In the genomic region with DNA sequence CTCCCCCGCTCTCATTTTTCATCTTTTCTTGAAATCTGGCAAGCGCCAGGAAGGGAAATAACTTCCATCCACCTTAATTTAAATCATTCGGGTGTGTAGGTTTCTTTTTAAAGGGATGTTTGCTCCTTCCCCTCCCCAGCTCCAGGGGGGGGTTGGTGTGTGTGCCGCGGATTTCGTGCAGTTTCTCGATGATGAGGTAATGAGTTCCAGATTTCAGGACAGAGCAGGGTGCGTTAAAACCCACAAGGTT, we compare ENCODE assay signal across 8 mouse cellular contexts. TPM values are rescaled to one million over a fixed set of nuclear protein-coding genes. Genes with fewer than 3 reads are reported as not detected.
DNase-seq lines count a peak whose midpoint lies in the region; ATAC-seq and TF ChIP-seq lines count a peak whose summit lies in the region.

No protein-coding gene starts in this region.

- H3K36me3 ChIP-seq in kidney, embryonic 16.5 days (ENCODE audit: insufficient read depth, low read length), result peaks cover 8% of the 10 kb centered on the region
- H3K36me3 ChIP-seq in heart, postnatal 0 days (replicated peaks; ENCODE audit: control insufficient read depth, insufficient read depth, low read length), result peaks cover 7% of the 10 kb centered on the region
- peaks cover 8% of the 10 kb centered on the region; the same call in 1 of the 2 replicates for H3K36me3 ChIP-seq in midbrain, embryonic 11.5 days (ENCODE audit: control insufficient read depth, insufficient read depth, low read length)

- H3K9me3 ChIP-seq in kidney, embryonic 16.5 days (ENCODE audit: low read length), result no peaks in the 10 kb centered on the region
- no peaks in the 10 kb centered on the region for H3K9me3 ChIP-seq in heart, postnatal 0 days (replicated peaks; ENCODE audit: control insufficient read depth, low read length)
- H3K9me3 ChIP-seq in midbrain, embryonic 11.5 days (ENCODE audit: control insufficient read depth, low read length), result no peaks in the 10 kb centered on the region

- TF ChIP-seq CTCF in bone marrow, adult 2 months (IDR thresholded peaks at IDR 0.05; ENCODE audit: control insufficient read depth, insufficient read depth, low read length), result no peak
- no peak for TF ChIP-seq CTCF in heart, postnatal 0 days (IDR thresholded peaks at IDR 0.05; ENCODE audit: low read depth)

- 0% methylated on average over 8 of the region's 8 CpGs for WGBS in kidney, embryonic 16.5 days
- 0% methylated on average over 8 of the region's 8 CpGs for WGBS in bone marrow, adult 2 months
- WGBS in heart, postnatal 0 days, result 0% methylated on average over 8 of the region's 8 CpGs
- under 1% methylated on average over 8 of the region's 8 CpGs for WGBS in midbrain, embryonic 11.5 days

- peaks cover 35% of the 10 kb centered on the region for H3K4me1 ChIP-seq in kidney, embryonic 16.5 days (ENCODE audit: insufficient read depth, low read length)
- peaks cover 1% of the 10 kb centered on the region; the same call in 1 of the 2 replicates for H3K4me1 ChIP-seq in bone marrow, adult 2 months (ENCODE audit: control insufficient read depth, insufficient read depth, low read length)
- peaks cover 8% of the 10 kb centered on the region; the same call in 1 of the 2 replicates for H3K4me1 ChIP-seq in heart, postnatal 0 days (ENCODE audit: control insufficient read depth, insufficient read depth)
- H3K4me1 ChIP-seq in midbrain, embryonic 11.5 days (ENCODE audit: control insufficient read depth, insufficient read depth, low read length), result peaks cover 17% of the 10 kb centered on the region

- no peaks in the 10 kb centered on the region for H3K27me3 ChIP-seq in kidney, embryonic 16.5 days (ENCODE audit: insufficient read depth, low read length)
- H3K27me3 ChIP-seq in heart, postnatal 0 days (ENCODE audit: control insufficient read depth, insufficient read depth, low read length), result no peaks in the 10 kb centered on the region
- no peaks in the 10 kb centered on the region for H3K27me3 ChIP-seq in midbrain, embryonic 11.5 days (ENCODE audit: control insufficient read depth, insufficient read depth, low read length)

- peak overlapping the region; percentile 92 for H3K9ac ChIP-seq in kidney, embryonic 16.5 days (replicated peaks; ENCODE audit: low read length)
- peak overlapping the region; percentile 90 for H3K9ac ChIP-seq in heart, postnatal 0 days (replicated peaks; ENCODE audit: low read depth, low read length)
- H3K9ac ChIP-seq in midbrain, embryonic 11.5 days (ENCODE audit: low read length), result peak overlapping the region; percentile 93

- H3K4me3 ChIP-seq in kidney, embryonic 16.5 days (ENCODE audit: low read length), result peak overlapping the region; percentile 94
- peak overlapping the region; percentile 76 for H3K4me3 ChIP-seq in bone marrow, adult 2 months (replicated peaks; ENCODE audit: control insufficient read depth, low read depth, low read length)
- peak overlapping the region; percentile 96 for H3K4me3 ChIP-seq in heart, postnatal 0 days (ENCODE audit: low read depth, low read length)
- H3K4me3 ChIP-seq in midbrain, embryonic 11.5 days (ENCODE audit: low read depth, low read length), result peak overlapping the region; percentile 72

- DNase-seq in kidney, adult 11 months, result no peak
- DNase-seq in heart, postnatal 0 days (ENCODE audit: low spot score), result no peak
- DNase-seq in midbrain, embryonic 11.5 days (ENCODE audit: low spot score, missing footprints), result peak; percentile 96
- no peak for DNase-seq in layer of hippocampus, postnatal 10 days (ENCODE audit: low spot score in 2 of 2)
- no peak for DNase-seq in frontal cortex, postnatal 25 days (ENCODE audit: low spot score in 2 of 2)

- ATAC-seq in kidney, embryonic 16.5 days (ENCODE audit: low FRiP score, low TSS enrichment), result no peak
- ATAC-seq in heart, postnatal 0 days (ENCODE audit: insufficient read depth, low read depth), result no peak
- ATAC-seq in midbrain, embryonic 11.5 days (ENCODE audit: low FRiP score), result no peak
- ATAC-seq in cerebellum, adult (ENCODE audit: insufficient number of reproducible peaks, low FRiP score, low TSS enrichment), result no peak

- TF ChIP-seq EP300 in heart, postnatal 0 days (IDR thresholded peaks at IDR 0.05; ENCODE audit: low read depth), result no peak; the same call in 1 of the 2 replicates

- TF ChIP-seq POLR2A in bone marrow, adult 2 months (IDR thresholded peaks at IDR 0.05; ENCODE audit: borderline replicate concordance, control insufficient read depth, low read depth, low read length), result no peak

- H3K27ac ChIP-seq in kidney, embryonic 16.5 days (ENCODE audit: low read length), result peak overlapping the region; percentile 100
- H3K27ac ChIP-seq in bone marrow, adult 2 months (ENCODE audit: control insufficient read depth, insufficient read depth, low read depth, low read length, poor library complexity), result peak overlapping the region; percentile 94
- H3K27ac ChIP-seq in heart, postnatal 0 days (ENCODE audit: low read depth), result peak overlapping the region; percentile 97
- H3K27ac ChIP-seq in midbrain, embryonic 11.5 days (ENCODE audit: low read depth, low read length), result peak overlapping the region; percentile 93

- peak overlapping the region; percentile 90 for H3K4me2 ChIP-seq in kidney, embryonic 16.5 days (replicated peaks; ENCODE audit: low read depth, low read length)
- H3K4me2 ChIP-seq in heart, postnatal 0 days (ENCODE audit: low read depth, low read length), result peak overlapping the region; percentile 68
- H3K4me2 ChIP-seq in midbrain, embryonic 11.5 days, result peak overlapping the region; percentile 86

RNA-seq across cellular contexts. Expression of a gene that starts 2.0 kb away (rescaled TPM):
- 130 and 153 TPM in 2 replicates for polyA plus RNA-seq in kidney, embryonic 16.5 days (2015; fragmentation: Nextera tagmentation; extraction: Ambion mirVana)
- polyA plus RNA-seq in bone marrow, adult 2 months (2011; ENCODE audit: insufficient read depth, insufficient read length, low replicate concordance, missing spikeins), result 20.1 and 33.6 TPM in 2 replicates
- total RNA-seq in heart, postnatal 0 days (2014; rRNA removed; ENCODE audit: low replicate concordance), result 80.6 and 85.1 TPM in 2 replicates
- 60.3 and 69.6 TPM in 2 replicates for polyA plus RNA-seq in heart, postnatal 0 days (2015; fragmentation: Nextera tagmentation; extraction: Ambion mirVana)
- 149 and 165 TPM in 2 replicates for polyA plus RNA-seq in midbrain, embryonic 11.5 days (2014; fragmentation: Nextera tagmentation; extraction: Ambion mirVana)
- 10 to 100 TPM; 46.9 to 54.7 TPM for total RNA-seq in layer of hippocampus, postnatal 10 days (2021)
